Mouse (Mus musculus): ENCODE data around the gene Zfp507. TPM values are rescaled to one million over a fixed set of nuclear protein-coding genes. Genes with fewer than 3 reads are reported as not detected.

Gene Zfp507
- polyA plus RNA-seq, 1 experiment from 2014 or later: 9.7 TPM

- no peak overlapping the region for H3K27ac ChIP-seq (replicated peaks in 1 of 2; ENCODE audit: control insufficient read depth in 1 of 2, insufficient read depth in 1 of 2, low read depth in 2 of 2, low read length in 2 of 2)
- H3K27me3 ChIP-seq (ENCODE audit: control insufficient read depth, insufficient read depth, low read length): no peaks in the 10 kb centered on the region
- H3K9ac ChIP-seq (ENCODE audit: low read length): no peak overlapping the region
- H3K4me2 ChIP-seq (ENCODE audit: low read length): no peak overlapping the region
- no peak for ATAC-seq (ENCODE audit: insufficient number of reproducible peaks, insufficient read depth, low FRiP score, low read depth)
- no peaks in the 10 kb centered on the region for H3K4me1 ChIP-seq (ENCODE audit: control insufficient read depth in 2 of 2, insufficient read depth in 2 of 2, low read length in 2 of 2)
- H3K4me3 ChIP-seq (ENCODE audit: control insufficient read depth in 1 of 2, insufficient read depth in 1 of 2, low read depth in 1 of 2, low read length in 2 of 2): no peak overlapping the region
- H3K36me3 ChIP-seq (ENCODE audit: control insufficient read depth, insufficient read depth, low read length): no peaks in the 10 kb centered on the region
- no peaks in the 10 kb centered on the region for H3K9me3 ChIP-seq (ENCODE audit: control insufficient read depth, low read length)
Observed at GRCm38 (mm10) chr7:35738871-35739270, 63.9 kb downstream of the Zfp507 start.

DNA sequence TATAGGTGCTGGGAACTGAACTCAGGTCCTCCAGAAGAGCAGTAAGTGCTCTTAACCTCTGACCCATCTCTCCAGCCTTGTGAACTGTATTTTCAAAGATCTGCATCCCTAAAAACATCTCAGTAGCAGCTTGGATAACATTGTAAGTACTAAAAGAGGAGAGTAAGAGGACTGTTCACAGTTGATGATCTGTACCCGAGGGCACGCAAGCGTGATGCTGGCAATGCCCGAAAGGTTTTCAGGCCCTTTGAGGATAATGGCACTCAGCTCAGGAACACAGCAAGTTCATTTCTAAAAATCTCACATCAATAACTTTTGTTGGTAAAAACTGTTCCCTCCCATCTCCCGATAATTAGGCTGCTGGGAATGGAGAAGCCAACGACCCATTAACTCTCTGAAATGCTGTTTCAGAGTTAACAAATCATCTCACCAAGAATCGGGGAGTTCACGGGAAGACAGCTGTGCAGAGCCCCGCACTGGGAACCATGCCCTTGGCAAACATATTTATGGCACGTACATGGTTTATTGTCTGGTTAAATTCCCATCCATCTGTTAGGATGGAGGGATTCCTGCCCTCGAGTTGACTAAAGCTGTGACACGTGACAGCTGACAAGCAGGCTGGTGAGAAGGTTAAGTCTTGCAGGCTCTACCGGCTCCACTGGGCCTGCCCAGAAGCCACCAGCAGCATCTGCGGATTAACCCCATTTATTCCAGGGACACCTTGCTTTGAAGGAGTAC is 69.3 kb downstream of the Zfp507 start:
- WGBS: 80% methylated on average over 14 of the region's 14 CpGs
- H3K4me2 ChIP-seq (ENCODE audit: low read length): no peak overlapping the region
- H3K9ac ChIP-seq (ENCODE audit: low read length): no peak overlapping the region
- H3K27me3 ChIP-seq (ENCODE audit: control insufficient read depth, insufficient read depth, low read length): no peaks in the 10 kb centered on the region
- H3K27ac ChIP-seq (replicated peaks in 1 of 2; ENCODE audit: control insufficient read depth in 1 of 2, insufficient read depth in 1 of 2, low read depth in 2 of 2, low read length in 2 of 2): no peak overlapping the region
- no peak overlapping the region for H3K4me3 ChIP-seq (ENCODE audit: control insufficient read depth in 1 of 2, insufficient read depth in 1 of 2, low read depth in 1 of 2, low read length in 2 of 2)
- no peak for ATAC-seq (ENCODE audit: insufficient number of reproducible peaks, insufficient read depth, low FRiP score, low read depth)
- no peaks in the 10 kb centered on the region for H3K4me1 ChIP-seq (ENCODE audit: control insufficient read depth in 2 of 2, insufficient read depth in 2 of 2, low read length in 2 of 2)
- no peaks in the 10 kb centered on the region for H3K9me3 ChIP-seq (ENCODE audit: control insufficient read depth, low read length)
- no peaks in the 10 kb centered on the region for H3K36me3 ChIP-seq (ENCODE audit: control insufficient read depth, insufficient read depth, low read length)

DNA sequence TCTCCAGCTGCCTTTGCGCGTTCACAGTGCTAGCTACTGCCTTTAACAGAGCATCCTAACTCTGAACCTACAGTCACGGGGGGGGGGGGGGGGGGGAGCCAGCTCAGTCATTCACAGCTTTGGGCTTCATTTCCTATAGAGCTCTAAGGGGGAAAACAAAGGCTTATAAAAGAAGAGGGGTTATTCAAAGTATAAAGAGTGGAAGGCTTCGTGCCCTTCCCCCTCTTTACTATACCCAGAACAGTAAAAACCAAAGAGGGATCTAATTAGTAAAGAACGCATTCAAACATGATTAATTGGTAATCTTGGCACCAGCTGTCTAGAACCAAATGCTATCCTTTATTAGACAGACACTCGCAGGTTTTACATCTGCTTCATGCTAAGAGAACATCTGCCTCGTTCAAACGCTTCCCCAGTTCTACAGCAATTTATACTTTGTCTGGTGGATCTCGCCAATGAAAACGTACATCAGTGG is 70.2 kb downstream of the Zfp507 start:
- no peaks in the 10 kb centered on the region for H3K27me3 ChIP-seq (ENCODE audit: control insufficient read depth, insufficient read depth, low read length)
- H3K9me3 ChIP-seq (ENCODE audit: control insufficient read depth, low read length): no peaks in the 10 kb centered on the region
- H3K4me2 ChIP-seq (ENCODE audit: low read length): no peak overlapping the region
- no peaks in the 10 kb centered on the region for H3K36me3 ChIP-seq (ENCODE audit: control insufficient read depth, insufficient read depth, low read length)
- H3K9ac ChIP-seq (ENCODE audit: low read length): no peak overlapping the region
- ATAC-seq (ENCODE audit: insufficient number of reproducible peaks, insufficient read depth, low FRiP score, low read depth): no peak
- H3K4me3 ChIP-seq (ENCODE audit: control insufficient read depth in 1 of 2, insufficient read depth in 1 of 2, low read depth in 1 of 2, low read length in 2 of 2): no peak overlapping the region
- WGBS: 89% methylated on average over 10 of the region's 10 CpGs
- H3K27ac ChIP-seq (replicated peaks in 1 of 2; ENCODE audit: control insufficient read depth in 1 of 2, insufficient read depth in 1 of 2, low read depth in 2 of 2, low read length in 2 of 2): no peak overlapping the region
- no peaks in the 10 kb centered on the region for H3K4me1 ChIP-seq (ENCODE audit: control insufficient read depth in 2 of 2, insufficient read depth in 2 of 2, low read length in 2 of 2)

DNA sequence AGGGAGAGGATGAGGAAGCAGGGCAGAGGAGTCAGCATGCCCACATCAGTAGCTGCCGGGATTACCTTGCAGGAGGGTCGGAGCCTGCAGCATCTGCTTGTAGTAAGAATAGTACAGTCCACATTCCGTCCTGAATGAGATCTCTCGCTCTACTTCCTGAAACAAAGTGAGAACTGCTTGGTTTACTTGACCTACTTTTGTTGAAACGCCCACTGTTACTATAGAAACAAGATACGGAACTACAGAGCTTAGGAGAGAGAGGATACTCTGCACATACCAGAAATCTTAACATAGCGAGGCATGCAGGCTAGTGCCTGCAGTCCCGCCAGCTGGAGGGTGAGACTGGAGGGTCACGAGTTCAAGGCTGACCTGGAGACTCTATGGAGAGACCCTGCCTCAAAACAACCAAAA is 73.2 kb downstream of the Zfp507 start:
- Histone ChIP-seq H3K36me3 (ENCODE audit: control insufficient read depth, insufficient read depth, low read length) (no peaks in the 10 kb centered on the region), H3K27ac (replicated peaks in 1 of 2; ENCODE audit: control insufficient read depth in 1 of 2, insufficient read depth in 1 of 2, low read depth in 2 of 2, low read length in 2 of 2) (no peak overlapping the region), H3K9me3 (ENCODE audit: control insufficient read depth, low read length) (no peaks in the 10 kb centered on the region), H3K9ac (ENCODE audit: low read length) (no peak overlapping the region), H3K27me3 (ENCODE audit: control insufficient read depth, insufficient read depth, low read length) (no peaks in the 10 kb centered on the region), H3K4me3 (ENCODE audit: control insufficient read depth in 1 of 2, insufficient read depth in 1 of 2, low read depth in 1 of 2, low read length in 2 of 2) (no peak overlapping the region), H3K4me1 (ENCODE audit: control insufficient read depth in 2 of 2, insufficient read depth in 2 of 2, low read length in 2 of 2) (no peaks in the 10 kb centered on the region), H3K4me2 (ENCODE audit: low read length) (no peak overlapping the region)
- ATAC-seq (ENCODE audit: insufficient number of reproducible peaks, insufficient read depth, low FRiP score, low read depth): peak; percentile 35; the same call in 1 of the 2 replicates
- WGBS: 31% methylated on average over 9 of the region's 9 CpGs

DNA sequence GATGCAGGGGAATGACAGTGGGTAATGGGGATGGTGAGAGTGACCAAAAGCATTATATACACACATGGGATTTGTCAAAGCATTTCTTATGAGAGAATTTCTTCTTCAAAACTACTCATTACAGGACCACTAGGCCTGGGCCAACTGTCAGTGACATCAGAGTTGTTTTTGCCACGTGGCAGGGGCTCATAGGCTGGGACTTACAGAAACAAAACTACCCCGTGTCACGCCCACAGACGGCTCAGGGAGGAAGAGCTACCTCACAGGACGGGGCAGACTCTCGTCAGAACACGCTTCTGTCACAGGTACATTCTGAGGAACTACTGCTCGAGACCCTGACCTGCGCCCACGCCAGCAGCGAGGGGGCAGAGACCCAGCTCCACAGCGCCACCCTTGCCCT is 74.4 kb downstream of the Zfp507 start:
- ATAC-seq (ENCODE audit: insufficient number of reproducible peaks, insufficient read depth, low FRiP score, low read depth): no peak
- Histone ChIP-seq H3K4me2 (ENCODE audit: low read length) (no peak overlapping the region), H3K4me3 (ENCODE audit: control insufficient read depth in 1 of 2, insufficient read depth in 1 of 2, low read depth in 1 of 2, low read length in 2 of 2) (no peak overlapping the region), H3K36me3 (ENCODE audit: control insufficient read depth, insufficient read depth, low read length) (no peaks in the 10 kb centered on the region), H3K9me3 (ENCODE audit: control insufficient read depth, low read length) (no peaks in the 10 kb centered on the region), H3K9ac (ENCODE audit: low read length) (no peak overlapping the region), H3K4me1 (ENCODE audit: control insufficient read depth in 2 of 2, insufficient read depth in 2 of 2, low read length in 2 of 2) (no peaks in the 10 kb centered on the region), H3K27ac (replicated peaks in 1 of 2; ENCODE audit: control insufficient read depth in 1 of 2, insufficient read depth in 1 of 2, low read depth in 2 of 2, low read length in 2 of 2) (no peak overlapping the region), H3K27me3 (ENCODE audit: control insufficient read depth, insufficient read depth, low read length) (no peaks in the 10 kb centered on the region)
- WGBS: 90% methylated on average over 12 of the region's 12 CpGs

DNA sequence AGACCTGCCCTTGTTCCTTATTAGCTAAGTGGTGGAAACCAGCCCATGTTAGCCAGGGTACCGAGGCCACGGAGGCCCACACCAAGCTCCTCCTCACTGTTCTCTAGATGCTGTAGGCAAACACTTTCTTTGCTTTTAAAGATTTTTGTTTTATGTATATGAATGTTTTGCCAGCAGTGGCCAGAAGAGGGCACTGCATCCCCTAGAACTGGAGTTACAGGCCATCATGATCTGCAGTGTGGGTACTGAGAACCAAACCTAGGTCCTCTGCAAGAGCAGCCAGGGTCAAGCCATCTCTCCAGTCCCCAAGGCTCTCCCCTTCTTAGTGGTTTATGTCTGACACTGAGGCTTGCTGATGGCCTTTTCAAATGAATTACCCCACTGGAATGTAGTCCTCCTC is 79.8 kb downstream of the Zfp507 start:
- Histone ChIP-seq H3K4me2 (ENCODE audit: low read length) (no peak overlapping the region), H3K9ac (ENCODE audit: low read length) (no peak overlapping the region), H3K36me3 (ENCODE audit: control insufficient read depth, insufficient read depth, low read length) (peaks cover 10% of the 10 kb centered on the region), H3K9me3 (ENCODE audit: control insufficient read depth, low read length) (no peaks in the 10 kb centered on the region), H3K4me1 (ENCODE audit: control insufficient read depth in 2 of 2, insufficient read depth in 2 of 2, low read length in 2 of 2) (no peaks in the 10 kb centered on the region), H3K27ac (replicated peaks in 1 of 2; ENCODE audit: control insufficient read depth in 1 of 2, insufficient read depth in 1 of 2, low read depth in 2 of 2, low read length in 2 of 2) (no peak overlapping the region), H3K4me3 (ENCODE audit: control insufficient read depth in 1 of 2, insufficient read depth in 1 of 2, low read depth in 1 of 2, low read length in 2 of 2) (no peak overlapping the region), H3K27me3 (ENCODE audit: control insufficient read depth, insufficient read depth, low read length) (no peaks in the 10 kb centered on the region)
- no peak for ATAC-seq (ENCODE audit: insufficient number of reproducible peaks, insufficient read depth, low FRiP score, low read depth)
- 89% methylated on average over 2 of the region's 2 CpGs for WGBS

Other genes starting within 250 kb of the Zfp507 start
- 117 and 130 TPM in 2 replicates for gene Nudt19, start 246.7 kb downstream of the Zfp507 start, polyA plus RNA-seq (2014; fragmentation: Nextera tagmentation; extraction: Ambion mirVana)
- gene Rgs9bp, start 217.4 kb downstream of the Zfp507 start, polyA plus RNA-seq (2014; fragmentation: Nextera tagmentation; extraction: Ambion mirVana): 0.40 and 0.43 TPM in 2 replicates
- 18.1 and 19.5 TPM in 2 replicates for gene Ankrd27, start 216.8 kb downstream of the Zfp507 start, polyA plus RNA-seq (2014; fragmentation: Nextera tagmentation; extraction: Ambion mirVana)
- 295 and 316 TPM in 2 replicates for gene Pdcd5, start 155.5 kb downstream of the Zfp507 start, polyA plus RNA-seq (2014; fragmentation: Nextera tagmentation; extraction: Ambion mirVana)
- 15.6 and 18.7 TPM in 2 replicates for gene Dpy19l3, start 48.5 kb downstream of the Zfp507 start, polyA plus RNA-seq (2014; fragmentation: Nextera tagmentation; extraction: Ambion mirVana)